ENCODE assay signal across 26 mouse cellular contexts in genomic region chr6:16733184-16733583, GRCm38 (mm10).
"Had no signal": no experiment of that assay in that cellular context is flagged by ENCODE, and none has a peak within 500 bp of the region (broad histone marks: within the 10 kb centered on the region; RNA-seq: fewer than 3 reads in every experiment).

No protein-coding gene starts in this region.

- H3K27ac ChIP-seq: heart, embryonic 10.5 days; hindbrain, embryonic 10.5 days; hindbrain, embryonic 12.5 days; hindbrain, embryonic 14.5 days; kidney, embryonic 15.5 days; kidney, postnatal 0 days; limb, embryonic 13.5 days; limb, embryonic 15.5 days; liver, embryonic 12.5 days; liver, embryonic 14.5 days had no signal

- H3K4me3 ChIP-seq: heart, embryonic 10.5 days; heart, embryonic 12.5 days; hindbrain, embryonic 10.5 days; hindbrain, embryonic 12.5 days; kidney, embryonic 15.5 days; limb, embryonic 13.5 days; limb, embryonic 15.5 days; liver, embryonic 12.5 days had no signal

- H3K9ac ChIP-seq: heart, embryonic 12.5 days; hindbrain, embryonic 12.5 days; hindbrain, embryonic 14.5 days; kidney, embryonic 15.5 days; limb, embryonic 13.5 days; limb, embryonic 15.5 days; liver, embryonic 12.5 days; liver, embryonic 14.5 days had no signal

- H3K4me2 ChIP-seq: heart, embryonic 12.5 days; hindbrain, embryonic 12.5 days; hindbrain, embryonic 14.5 days; kidney, embryonic 15.5 days; limb, embryonic 13.5 days; limb, embryonic 15.5 days; liver, embryonic 12.5 days had no signal

- H3K36me3 ChIP-seq: heart, embryonic 10.5 days; heart, embryonic 12.5 days; hindbrain, embryonic 10.5 days; hindbrain, embryonic 12.5 days; kidney, embryonic 15.5 days; limb, embryonic 13.5 days; limb, embryonic 15.5 days; liver, embryonic 12.5 days had no signal

- H3K27me3 ChIP-seq: heart, embryonic 12.5 days; hindbrain, embryonic 12.5 days; kidney, embryonic 15.5 days; limb, embryonic 13.5 days; limb, embryonic 15.5 days; liver, embryonic 12.5 days had no signal

- H3K4me1 ChIP-seq: heart, embryonic 10.5 days; heart, embryonic 12.5 days; hindbrain, embryonic 12.5 days; kidney, embryonic 15.5 days; limb, embryonic 15.5 days; liver, embryonic 12.5 days had no signal

- H3K9me3 ChIP-seq: heart, embryonic 10.5 days; heart, embryonic 12.5 days; hindbrain, embryonic 10.5 days; hindbrain, embryonic 12.5 days; kidney, embryonic 15.5 days; limb, embryonic 13.5 days; limb, embryonic 15.5 days; liver, embryonic 12.5 days had no signal

- ATAC-seq: hindbrain, embryonic 16.5 days; inflammation-experienced regulatory T-cells, adult 6 months; liver, embryonic 12.5 days had no signal

- DNase-seq: gastrocnemius, postnatal 14 days; gastrocnemius, postnatal 36 days; heart, adult 18-20 months; heart, postnatal 10 days; heart, postnatal 4 days; kidney, adult 11 months; kidney, adult 2 months; kidney, adult 9 months; kidney, postnatal 14 days; kidney, postnatal 36 days; layer of hippocampus, adult 9-11 months; layer of hippocampus, postnatal 36 days; left cerebral cortex, postnatal 4 days had no signal
